Mouse (Mus musculus): Measurements from ENCODE around the gene Pef1. TPM values are rescaled to one million over a fixed set of nuclear protein-coding genes. Genes with fewer than 3 reads are reported as not detected.

Gene Pef1
- polyA plus RNA-seq, 1 experiment from 2014 or later = 63.2 TPM

GRCm38 (mm10) chr4:130073367-130073766 lies 29.0 kb upstream of the Pef1 start:
- in situ Hi-C loops (cut with MboI; ENCODE audit: low pct_unique_long_range_greater_than_20kb) = no loop called here
- CTCF ChIA-PET = interaction anchor here (1.2 kb wide), 1 partner anchor 23 kb away, joined by 4 read pairs; no protein-coding TSS in a partner anchor
- ATAC-seq (no peak), DNase-seq (ENCODE audit: low read depth, low spot score) (no peak)
- POLR2A ChIA-PET = no interaction called here
- no peaks in the 10 kb centered on the region for H3K27me3 ChIP-seq
- TF ChIP-seq CTCF (IDR thresholded peaks at IDR 0.05) = no peak

- CTCF ChIA-PET = interaction anchor here (1.4 kb wide), 1 partner anchor 21 kb away, joined by 3 read pairs; no protein-coding TSS in a partner anchor
- in situ Hi-C loops (cut with MboI; ENCODE audit: low pct_unique_long_range_greater_than_20kb) = loop anchor here (5.0 kb wide), 1 partner anchor 38 kb away; no protein-coding TSS in a partner anchor
- peak; percentile 73 for ATAC-seq
- POLR2A ChIA-PET = interaction anchor here (1.1 kb wide), 1 partner anchor 10 kb away, joined by 3 read pairs; no protein-coding TSS in a partner anchor
- peak; percentile 91 for DNase-seq (ENCODE audit: low read depth, low spot score)
- no peak for TF ChIP-seq CTCF (IDR thresholded peaks at IDR 0.05)
- no peaks in the 10 kb centered on the region for H3K27me3 ChIP-seq
Measured at GRCm38 (mm10) chr4:130074761-130075515, 27.4 kb upstream of the Pef1 start.

- in situ Hi-C loops (cut with MboI; ENCODE audit: low pct_unique_long_range_greater_than_20kb) = loop anchor here (5.0 kb wide), 1 partner anchor 40 kb away; no protein-coding TSS in a partner anchor
- ChIA-PET CTCF (interaction anchor here (1.3 kb wide), 1 partner anchor 40 kb away, joined by 4 read pairs; no protein-coding TSS in a partner anchor), POLR2A (no interaction called here)
- ATAC-seq = no peak
- H3K27me3 ChIP-seq = no peaks in the 10 kb centered on the region
- no peak for TF ChIP-seq CTCF (IDR thresholded peaks at IDR 0.05)
- DNase-seq (ENCODE audit: low read depth, low spot score) = no peak
Measured at GRCm38 (mm10) chr4:130076856-130077255, 25.5 kb upstream of the Pef1 start.

- no peak for TF ChIP-seq CTCF (IDR thresholded peaks at IDR 0.05)
- POLR2A ChIA-PET = no interaction called here
- in situ Hi-C loops (cut with MboI; ENCODE audit: low pct_unique_long_range_greater_than_20kb) = loop anchor here (5.0 kb wide), 1 partner anchor 42 kb away; no protein-coding TSS in a partner anchor
- CTCF ChIA-PET = interaction anchor here (1.4 kb wide), 1 partner anchor 28 kb away, joined by 3 read pairs; no protein-coding TSS in a partner anchor
- no peaks in the 10 kb centered on the region for H3K27me3 ChIP-seq
- no peak for ATAC-seq
- DNase-seq (ENCODE audit: low read depth, low spot score) = no peak
Measured at GRCm38 (mm10) chr4:130078816-130079485, 23.4 kb upstream of the Pef1 start.

GRCm38 (mm10) chr4:130079521-130079920 lies 22.8 kb upstream of the Pef1 start:
- DNase-seq (ENCODE audit: low read depth, low spot score) (no peak), ATAC-seq (no peak)
- CTCF ChIA-PET = no interaction called here
- in situ Hi-C loops (cut with MboI; ENCODE audit: low pct_unique_long_range_greater_than_20kb) = loop anchor here (5.0 kb wide), 1 partner anchor 42 kb away; no protein-coding TSS in a partner anchor
- H3K27me3 ChIP-seq = no peaks in the 10 kb centered on the region
- no peak for TF ChIP-seq CTCF (IDR thresholded peaks at IDR 0.05)
- POLR2A ChIA-PET = no interaction called here

- ATAC-seq = peak; percentile 63
- in situ Hi-C loops (cut with MboI; ENCODE audit: low pct_unique_long_range_greater_than_20kb) = no loop called here
- DNase-seq (ENCODE audit: low read depth, low spot score) = no peak
- ChIA-PET CTCF (no interaction called here), POLR2A (no interaction called here)
- H3K27me3 ChIP-seq = no peaks in the 10 kb centered on the region
- no peak for TF ChIP-seq CTCF (IDR thresholded peaks at IDR 0.05)
Measured at GRCm38 (mm10) chr4:130081345-130082190, 20.8 kb upstream of the Pef1 start.

- DNase-seq (ENCODE audit: low read depth, low spot score) = no peak
- in situ Hi-C loops (cut with MboI; ENCODE audit: low pct_unique_long_range_greater_than_20kb) = no loop called here
- TF ChIP-seq CTCF (IDR thresholded peaks at IDR 0.05) = no peak
- ChIA-PET POLR2A (no interaction called here), CTCF (no interaction called here)
- no peaks in the 10 kb centered on the region for H3K27me3 ChIP-seq
- no peak for ATAC-seq
Measured at GRCm38 (mm10) chr4:130082211-130082610, 20.1 kb upstream of the Pef1 start.

- POLR2A ChIA-PET = interaction anchor here (1.0 kb wide), 1 partner anchor 9 kb away, joined by 3 read pairs; no protein-coding TSS in a partner anchor
- CTCF ChIA-PET = interaction anchor here (0.9 to 5.2 kb wide), 3 partner anchors 20 to 126 kb away, joined by 3 to 29 read pairs (median 3); no protein-coding TSS in a partner anchor
- ATAC-seq (peak; percentile 45), DNase-seq (ENCODE audit: low read depth, low spot score) (no peak)
- no peak for TF ChIP-seq CTCF (IDR thresholded peaks at IDR 0.05)
- in situ Hi-C loops (cut with MboI; ENCODE audit: low pct_unique_long_range_greater_than_20kb) = no loop called here
- no peaks in the 10 kb centered on the region for H3K27me3 ChIP-seq
Measured at GRCm38 (mm10) chr4:130084331-130084945, 17.9 kb upstream of the Pef1 start.

- ATAC-seq (no peak), DNase-seq (ENCODE audit: low read depth, low spot score) (no peak)
- no peak for TF ChIP-seq CTCF (IDR thresholded peaks at IDR 0.05)
- in situ Hi-C loops (cut with MboI; ENCODE audit: low pct_unique_long_range_greater_than_20kb) = no loop called here
- ChIA-PET CTCF (interaction anchor here (1.4 to 5.2 kb wide), 2 partner anchors 49 to 126 kb away, joined by 3 to 29 read pairs; no protein-coding TSS in a partner anchor), POLR2A (interaction anchor here (1.0 to 1.1 kb wide), 2 partner anchors 10 to 130 kb away, joined by 3 read pairs; no protein-coding TSS in a partner anchor)
- no peaks in the 10 kb centered on the region for H3K27me3 ChIP-seq
Measured at GRCm38 (mm10) chr4:130085246-130085820, 17.0 kb upstream of the Pef1 start.
